Comparison of ENCODE assay signal across 7 mouse cellular contexts in the genomic region with DNA sequence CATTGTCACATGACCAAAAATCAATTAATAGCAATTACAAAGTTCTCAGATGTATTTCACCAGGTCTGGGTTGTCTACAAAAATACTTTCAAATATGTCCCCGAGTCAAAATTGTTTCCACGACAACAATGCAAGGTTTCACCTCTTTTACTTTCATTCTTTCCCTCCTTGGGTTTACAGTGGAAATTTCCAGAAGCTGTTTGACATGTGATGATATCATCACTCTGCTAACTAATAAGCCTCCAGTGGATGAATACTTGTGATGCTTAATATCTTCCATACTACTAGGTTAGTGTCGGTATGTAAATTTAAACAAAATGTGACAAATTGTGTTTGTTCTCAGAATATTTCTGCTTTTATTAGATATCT. TPM values are rescaled to one million over a fixed set of nuclear protein-coding genes. Genes with fewer than 3 reads are reported as not detected.
DNase-seq lines count a peak whose midpoint lies in the region; ATAC-seq and TF ChIP-seq lines count a peak whose summit lies in the region.

No protein-coding gene starts in this region.

- H3K4me3 ChIP-seq in lung, embryonic 16.5 days (ENCODE audit: low read length) = peak overlapping the region; percentile 64
- H3K4me3 ChIP-seq in embryonic fibroblast, embryonic 13.5 days (ENCODE audit: insufficient read depth, low read length) = peak overlapping the region; percentile 61
- peak overlapping the region; percentile 59 for H3K4me3 ChIP-seq in limb, embryonic 13.5 days

- TF ChIP-seq POLR2A in embryonic fibroblast, embryonic 13.5 days (IDR thresholded peaks at IDR 0.05; ENCODE audit: low read depth, low read length) = no peak

- peak overlapping the region; percentile 97 for H3K4me2 ChIP-seq in lung, embryonic 16.5 days (ENCODE audit: low read depth, low read length)
- peak overlapping the region; percentile 97 for H3K4me2 ChIP-seq in limb, embryonic 13.5 days (replicated peaks)

- peak overlapping the region; percentile 69; the same call in 1 of the 2 replicates for H3K9ac ChIP-seq in lung, embryonic 16.5 days (ENCODE audit: low read length)
- H3K9ac ChIP-seq in limb, embryonic 13.5 days = no peak overlapping the region; the same call in 1 of the 2 replicates

- peaks cover 10% of the 10 kb centered on the region; the same call in 1 of the 2 replicates for H3K4me1 ChIP-seq in lung, embryonic 16.5 days (replicated peaks; ENCODE audit: control insufficient read depth, insufficient read depth, low read length)
- H3K4me1 ChIP-seq in embryonic fibroblast, embryonic 13.5 days (ENCODE audit: control insufficient read depth, insufficient read depth, low read length) = peaks cover 6% of the 10 kb centered on the region; the same call in 1 of the 2 replicates
- H3K4me1 ChIP-seq in limb, embryonic 13.5 days = peaks cover 23% of the 10 kb centered on the region

- 53% methylated on average over 3 of the region's 3 CpGs for WGBS in lung, embryonic 16.5 days
- 64% methylated on average over 3 of the region's 3 CpGs for WGBS in limb, embryonic 13.5 days

- ATAC-seq in lung, embryonic 16.5 days (ENCODE audit: low read depth) = peak; percentile 6; the same call in 1 of the 2 replicates
- no peak for ATAC-seq in limb, embryonic 13.5 days (ENCODE audit: low FRiP score, low read depth)

- no peak for TF ChIP-seq CTCF in embryonic fibroblast, embryonic 13.5 days (IDR thresholded peaks at IDR 0.05; ENCODE audit: borderline replicate concordance, insufficient read depth, low read length)

- peaks cover 2% of the 10 kb centered on the region for H3K27me3 ChIP-seq in lung, embryonic 16.5 days (ENCODE audit: control insufficient read depth, insufficient read depth, low read depth, low read length)
- peaks cover 32% of the 10 kb centered on the region for H3K27me3 ChIP-seq in limb, embryonic 13.5 days
- no peaks in the 10 kb centered on the region; the same call in 1 of the 2 replicates for H3K27me3 ChIP-seq in splenic B cell, adult 2 months (ENCODE audit: control insufficient read depth, insufficient read depth, low read length, poor library complexity, severe bottlenecking)

- no peak overlapping the region for H3K27ac ChIP-seq in lung, embryonic 16.5 days (ENCODE audit: low read length)
- no peak overlapping the region for H3K27ac ChIP-seq in embryonic fibroblast, embryonic 13.5 days (ENCODE audit: insufficient read depth, low read length)
- no peak overlapping the region for H3K27ac ChIP-seq in limb, embryonic 13.5 days

- no peaks in the 10 kb centered on the region for H3K36me3 ChIP-seq in lung, embryonic 16.5 days (ENCODE audit: control insufficient read depth, insufficient read depth, low read length)
- no peaks in the 10 kb centered on the region for H3K36me3 ChIP-seq in limb, embryonic 13.5 days
- H3K36me3 ChIP-seq in splenic B cell, adult 2 months (ENCODE audit: control insufficient read depth, insufficient read depth, low read length, poor library complexity, severe bottlenecking) = no peaks in the 10 kb centered on the region

- no peak for DNase-seq in lung, postnatal 4 days
- DNase-seq in splenic B cell, adult 2 months (ENCODE audit: low read depth, low spot score) = peak; percentile 65
- DNase-seq in right cerebral cortex, postnatal 25 days = no peak
- no peak for DNase-seq in cerebellum, adult 11-12 months

- no peaks in the 10 kb centered on the region for H3K9me3 ChIP-seq in lung, embryonic 16.5 days (ENCODE audit: control insufficient read depth, low read length)
- no peaks in the 10 kb centered on the region for H3K9me3 ChIP-seq in limb, embryonic 13.5 days

RNA-seq across cellular contexts. Expression of gene Prrg4, which starts 0.3 kb away (rescaled TPM):
- polyA plus RNA-seq in lung, embryonic 16.5 days (2015; fragmentation: Nextera tagmentation; extraction: Ambion mirVana) = 2.1 and 2.6 TPM in 2 replicates
- 10.2 and 18.5 TPM in 2 replicates for polyA plus RNA-seq in embryonic fibroblast, embryonic 13.5 days (2011; ENCODE audit: insufficient read length, low read depth, missing spikeins)
- 1.5 and 1.7 TPM in 2 replicates for polyA plus RNA-seq in limb, embryonic 13.5 days (2015; fragmentation: Nextera tagmentation; extraction: Ambion mirVana)

RNA-seq across cellular contexts. Expression of gene Ccdc73, which starts 17.6 kb away (rescaled TPM):
- polyA plus RNA-seq in lung, embryonic 16.5 days (2015; fragmentation: Nextera tagmentation; extraction: Ambion mirVana) = 6.4 and 7.2 TPM in 2 replicates
- 6.7 and 9.1 TPM in 2 replicates for polyA plus RNA-seq in embryonic fibroblast, embryonic 13.5 days (2011; ENCODE audit: insufficient read length, low read depth, missing spikeins)
- polyA plus RNA-seq in limb, embryonic 13.5 days (2015; fragmentation: Nextera tagmentation; extraction: Ambion mirVana) = 8.1 and 10.9 TPM in 2 replicates

RNA-seq across cellular contexts. Expression of gene Qser1, which starts 33.4 kb away (rescaled TPM):
- polyA plus RNA-seq in lung, embryonic 16.5 days (2015; fragmentation: Nextera tagmentation; extraction: Ambion mirVana) = 8.3 and 9.3 TPM in 2 replicates
- polyA plus RNA-seq in embryonic fibroblast, embryonic 13.5 days (2011; ENCODE audit: insufficient read length, low read depth, missing spikeins) = 25.6 and 32.2 TPM in 2 replicates
- 11.6 and 12.0 TPM in 2 replicates for polyA plus RNA-seq in limb, embryonic 13.5 days (2015; fragmentation: Nextera tagmentation; extraction: Ambion mirVana)
